Mouse (Mus musculus) monocyte, adult 5-6 weeks (primary cell): ENCODE data around the gene Lime1. TPM values are rescaled to one million over a fixed set of nuclear protein-coding genes. Genes with fewer than 3 reads are reported as not detected.

ENCODE experiments used
- ATAC-seq: fragments of 153-309, 156-312 bp; replicated peaks from 2 replicates; pipeline ENCODE4 v1.8.0; 2017; ENCODE audit warnings: mild to moderate bottlenecking; ENCODE audit not compliant: low TSS enrichment, insufficient number of reproducible peaks, severe bottlenecking, poor library complexity, low FRiP score
- total RNA-seq: library from RNA; stranded (forward); fragments of 200-1000, 200-491, 200-594 nt; gene quantifications from 3 replicates; pipeline ENCODE4 v1.2.3, GENCODE M21; 2017

Gene Lime1
- total RNA-seq, 1 experiment from 2014 or later = 104 TPM

DNA sequence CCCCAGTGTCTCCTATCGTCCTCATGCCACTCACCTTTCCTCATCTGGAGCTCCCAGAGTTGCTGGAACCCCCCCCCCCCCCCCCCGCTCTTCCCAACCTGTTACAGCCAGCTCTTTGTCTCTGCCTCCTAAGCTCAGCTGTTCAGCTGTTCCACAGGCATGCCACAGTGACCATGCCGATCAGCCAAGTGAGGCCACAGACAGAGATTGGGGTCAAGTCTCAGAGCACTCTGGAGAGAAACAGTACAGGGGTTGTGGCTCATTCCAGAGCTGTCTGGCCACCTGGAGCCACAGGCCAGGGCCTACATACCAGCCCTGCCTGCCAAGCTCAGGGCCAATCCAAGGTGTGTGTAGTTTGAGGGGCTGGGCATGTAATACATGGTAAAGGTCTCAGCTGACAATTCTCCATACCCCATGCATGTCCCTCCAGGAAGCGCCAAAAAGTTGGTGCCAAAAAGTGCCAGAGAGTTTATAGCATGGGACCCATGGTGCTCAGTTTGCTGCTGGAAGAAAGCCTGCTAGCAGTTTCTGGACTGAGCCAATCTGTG, 6.9 kb downstream of the Lime1 start:
- ATAC-seq = no peak

GRCm38 (mm10) chr2:181390136-181390870, 10.4 kb downstream of the Lime1 start:
- no peak for ATAC-seq

DNA sequence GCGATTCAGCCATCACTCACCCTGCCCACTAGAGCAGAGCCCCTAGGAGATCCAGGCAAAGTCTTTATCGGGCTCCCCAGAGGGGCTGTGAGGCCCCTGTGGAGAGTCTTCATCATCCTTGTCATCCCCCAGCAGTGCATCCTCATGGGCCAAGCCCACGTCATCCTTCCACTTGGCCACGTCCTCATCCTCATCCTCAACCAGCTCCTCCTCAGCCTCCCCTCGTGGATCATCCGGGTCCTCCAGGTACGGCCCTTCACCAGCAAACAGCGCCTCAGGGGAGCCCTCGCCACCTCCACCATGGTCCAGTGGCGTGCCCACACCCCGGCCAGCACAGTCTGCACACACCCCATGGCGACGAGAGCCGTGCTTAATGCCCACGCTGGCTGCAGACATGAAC, 11.1 kb downstream of the Lime1 start:
- 0 out of 2 replicates have a peak, but pooled peaks have one; percentile 10 for ATAC-seq

GRCm38 (mm10) chr2:181391541-181391940, 11.7 kb downstream of the Lime1 start:
- ATAC-seq = no peak

DNA sequence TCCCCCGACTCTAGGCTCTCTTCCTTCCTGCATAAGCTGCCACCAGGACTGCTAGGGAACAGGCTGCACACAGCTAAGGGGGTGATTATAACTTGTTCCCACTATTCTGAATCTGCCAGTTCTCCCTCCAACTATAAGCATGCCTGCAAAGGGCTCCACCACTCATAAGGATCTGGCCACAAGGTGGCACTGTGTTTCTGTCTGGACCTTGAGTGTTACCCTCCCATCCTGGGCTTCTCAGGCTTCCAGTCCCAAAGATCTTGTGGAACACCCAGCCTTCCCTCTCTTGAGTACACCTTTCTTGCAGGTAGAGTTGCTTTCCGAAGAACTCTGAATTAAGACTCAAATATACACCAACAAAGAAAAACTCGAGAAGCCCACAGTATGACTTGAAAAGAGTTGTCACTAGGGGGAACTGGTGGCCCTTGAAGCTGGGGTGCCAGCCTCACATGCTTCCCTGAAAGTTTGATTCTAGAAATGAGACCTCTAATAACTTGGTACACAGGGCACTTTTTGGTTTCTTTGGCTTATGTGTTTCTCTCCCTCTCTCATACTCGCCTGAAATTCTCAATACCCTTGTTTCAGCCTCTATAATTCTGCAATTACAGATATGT, 12.8 kb downstream of the Lime1 start:
- ATAC-seq = peak; percentile 70

GRCm38 (mm10) chr2:181394086-181394485, 14.2 kb downstream of the Lime1 start:
- no peak for ATAC-seq

- no peak for ATAC-seq
These were observed 17.4 kb downstream of the Lime1 start for GRCm38 (mm10) chr2:181397207-181397761.

DNA sequence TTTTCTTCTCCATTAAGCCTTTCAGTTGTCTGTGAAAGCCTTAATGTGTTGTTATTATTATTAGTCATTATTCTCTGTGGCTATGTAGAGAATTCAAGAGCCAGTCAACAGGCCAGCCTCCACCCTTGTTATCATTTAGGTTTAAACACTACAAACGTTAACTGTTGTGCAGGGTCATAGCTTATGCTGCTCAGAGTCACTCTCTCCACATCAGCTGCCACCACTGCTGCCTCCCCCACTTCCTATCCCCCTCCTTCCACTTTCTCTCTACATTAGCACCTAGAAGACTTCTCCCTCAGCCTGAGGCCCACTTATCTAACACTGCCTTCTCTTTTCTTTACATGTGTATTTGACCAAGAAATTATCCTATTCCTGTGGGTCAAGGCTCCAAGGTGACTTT, 21.6 kb downstream of the Lime1 start:
- ATAC-seq = no peak

GRCm38 (mm10) chr2:181403722-181404121, 23.8 kb downstream of the Lime1 start:
- no peak for ATAC-seq

GRCm38 (mm10) chr2:181409643-181410042, 29.8 kb downstream of the Lime1 start:
- no peak for ATAC-seq

GRCm38 (mm10) chr2:181410760-181411473, 31.0 kb downstream of the Lime1 start:
- ATAC-seq = peak; percentile 84

DNA sequence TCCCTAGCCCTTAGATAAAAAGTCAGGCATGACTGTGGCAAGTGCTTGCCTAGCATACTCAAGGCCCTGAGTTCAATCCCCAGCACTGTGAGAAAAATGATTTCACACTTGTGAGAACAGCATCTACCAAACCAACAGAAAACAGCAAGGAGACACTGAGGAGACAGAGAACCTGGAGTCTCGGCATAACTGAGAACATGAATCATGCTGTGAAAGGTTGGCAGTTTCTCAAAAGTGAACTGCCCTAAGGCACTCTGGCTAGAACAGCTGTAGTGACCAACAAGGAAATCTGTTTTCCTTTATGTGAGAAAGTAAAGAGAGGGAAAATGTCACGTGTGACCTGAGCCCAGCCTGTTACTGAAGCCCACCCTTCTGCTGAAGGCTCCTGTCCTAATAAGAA, 33.3 kb downstream of the Lime1 start:
- no peak for ATAC-seq

GRCm38 (mm10) chr2:181415945-181416344, 36.1 kb downstream of the Lime1 start:
- ATAC-seq = no peak

DNA sequence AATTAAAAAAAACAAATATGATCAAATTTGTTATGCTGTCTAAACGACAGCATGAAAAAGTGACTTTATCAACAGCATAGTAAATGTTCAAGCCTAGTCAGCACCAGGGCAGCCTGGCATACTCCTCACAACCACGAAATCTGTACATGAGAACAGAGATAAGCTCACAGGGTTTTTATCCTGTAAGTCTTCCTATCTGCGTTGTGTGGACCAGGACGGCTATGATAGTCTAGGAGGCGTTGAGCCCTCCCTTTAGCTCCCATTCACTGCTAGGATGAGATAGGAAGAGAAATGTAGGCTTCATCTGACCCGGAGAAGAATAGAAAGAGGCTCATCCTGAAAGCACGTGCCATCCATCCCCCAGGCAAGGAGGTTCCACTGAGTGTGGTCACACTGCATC, 39.5 kb downstream of the Lime1 start:
- no peak for ATAC-seq

DNA sequence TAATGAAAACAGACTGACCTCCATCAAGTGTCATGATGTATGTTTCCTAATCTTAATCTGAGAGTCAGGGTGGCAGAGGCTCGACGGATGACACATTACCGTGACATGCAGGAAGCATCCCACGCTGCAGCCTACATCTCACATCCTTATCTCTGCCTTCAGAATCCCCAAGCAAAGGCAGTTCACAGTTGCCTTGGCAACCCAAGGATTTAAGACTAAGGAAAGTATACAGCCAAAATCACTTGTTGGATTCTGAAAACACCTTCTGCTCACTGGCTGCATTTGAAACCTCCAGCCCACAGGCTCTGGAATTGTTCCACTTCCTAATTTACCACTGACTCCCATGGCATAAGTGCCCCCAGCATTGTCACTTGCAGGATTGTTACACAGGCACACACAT, 40.5 kb downstream of the Lime1 start:
- no peak for ATAC-seq

DNA sequence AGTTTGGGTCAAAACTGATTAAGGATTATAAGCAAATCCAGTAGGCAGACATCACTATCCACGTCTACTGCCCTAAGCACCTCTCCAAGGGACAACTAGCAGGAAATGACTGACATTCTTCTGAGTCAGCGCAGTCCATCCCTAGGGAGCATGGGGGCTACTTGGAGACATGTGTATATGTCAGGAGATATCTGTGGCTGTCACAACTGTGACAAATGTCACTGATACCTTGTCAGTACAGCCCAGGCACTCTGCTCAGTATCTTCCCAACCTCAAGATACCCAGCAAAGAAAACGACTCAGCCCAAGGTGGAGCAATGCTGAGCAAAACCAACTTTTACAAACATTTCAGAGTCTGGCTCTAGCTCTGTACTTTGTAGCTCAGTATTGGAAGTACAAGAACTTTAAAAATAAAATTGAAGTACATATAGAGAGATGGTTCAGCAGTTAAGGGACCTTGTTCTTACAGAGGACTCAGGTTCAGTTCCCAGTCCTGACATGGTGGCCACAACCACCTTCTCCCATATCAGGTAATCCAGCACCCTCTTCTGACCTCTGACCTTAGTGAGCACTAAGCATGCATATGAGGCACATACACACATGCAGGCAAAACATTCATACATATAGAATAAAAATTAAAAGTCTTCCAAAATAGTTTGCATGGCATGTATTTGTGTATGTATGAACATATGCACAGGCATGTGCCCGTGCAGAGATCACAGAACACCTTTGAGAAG, 41.2 kb downstream of the Lime1 start:
- no peak for ATAC-seq

DNA sequence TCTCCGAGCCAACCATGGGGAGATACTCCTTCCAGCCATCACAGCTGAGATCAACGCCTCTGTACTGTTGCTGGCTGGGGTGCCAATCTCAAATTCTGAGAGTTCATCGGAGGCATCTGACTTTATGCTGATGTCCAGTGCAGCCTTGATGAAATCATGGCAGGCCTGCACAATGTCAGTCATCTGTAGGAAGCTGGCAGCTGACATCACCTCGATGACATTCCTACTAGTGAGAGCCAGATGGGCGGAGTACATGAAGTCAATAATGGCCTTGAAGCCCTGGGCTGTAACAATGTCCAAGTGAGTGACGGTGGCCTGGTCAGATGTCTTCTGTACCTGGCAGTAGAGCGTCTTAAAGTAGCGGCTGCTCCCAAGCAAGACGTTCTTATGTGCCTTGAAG, 44.0 kb downstream of the Lime1 start:
- no peak for ATAC-seq
